Mouse (Mus musculus) c-Kit-positive CD71-positive TER-119-positive erythroid progenitor cells, embryonic 14.5 days (primary cell): Measurements from ENCODE around the gene Afmid.
"Not testable (repeated sequence)": the region's sequence is repeated elsewhere in the genome, so short reads cannot be mapped to it uniquely, and the experiment has no call there.

Experiments used
- DNase-seq: peaks from one replicate; pipeline ENCODE4 v3.0.0-alpha.2; 2013; ENCODE audit warnings: low spot score

Gene Afmid

GRCm38 (mm10) chr11:117794035-117794551 is 31.6 kb upstream of the Afmid start:
- DNase-seq: no peak

- DNase-seq: no peak
Measured at GRCm38 (mm10) chr11:117796954-117797353, 28.8 kb upstream of the Afmid start.

GRCm38 (mm10) chr11:117797511-117798159 is 28.1 kb upstream of the Afmid start, which contains the start of gene 6030468B19Rik:
Gene 6030468B19Rik, plus strand, starts transcription at chr11:117797660.
- peak; percentile 90 for DNase-seq

GRCm38 (mm10) chr11:117798160-117798541 is 27.6 kb upstream of the Afmid start:
- DNase-seq: no peak

GRCm38 (mm10) chr11:117799174-117799573 is 26.6 kb upstream of the Afmid start:
- DNase-seq: no peak

GRCm38 (mm10) chr11:117800038-117800437 is 25.7 kb upstream of the Afmid start:
- DNase-seq: no peak

GRCm38 (mm10) chr11:117801650-117802049 is 24.1 kb upstream of the Afmid start:
- no peak for DNase-seq

- no peak for DNase-seq
Measured at GRCm38 (mm10) chr11:117803166-117803688, 22.5 kb upstream of the Afmid start.

GRCm38 (mm10) chr11:117806781-117807180 is 18.9 kb upstream of the Afmid start:
- DNase-seq: no peak

GRCm38 (mm10) chr11:117809407-117810311 is 16.1 kb upstream of the Afmid start, which contains the start of the genes Gm20708 and Syngr2:
Gene Gm20708, plus strand, starts transcription at chr11:117809668.
Gene Syngr2, plus strand, starts transcription at chr11:117809668.
- peak; percentile 77 for DNase-seq

- DNase-seq: peak; percentile 78
Measured at GRCm38 (mm10) chr11:117810401-117811046, 15.2 kb upstream of the Afmid start.

- DNase-seq: no peak
Measured at GRCm38 (mm10) chr11:117813867-117814266, 11.9 kb upstream of the Afmid start.

GRCm38 (mm10) chr11:117814704-117815366 is 10.9 kb upstream of the Afmid start:
- DNase-seq: no peak

GRCm38 (mm10) chr11:117815850-117816249 is 9.9 kb upstream of the Afmid start:
- not testable (repeated sequence) for DNase-seq

- no peak for DNase-seq
Measured at GRCm38 (mm10) chr11:117816389-117816996, 9.2 kb upstream of the Afmid start.

- DNase-seq: no peak
Measured at GRCm38 (mm10) chr11:117819095-117819494, 6.6 kb upstream of the Afmid start.

- DNase-seq: no peak
Measured at GRCm38 (mm10) chr11:117820173-117820572, 5.6 kb upstream of the Afmid start.

GRCm38 (mm10) chr11:117821868-117822267 is 3.9 kb upstream of the Afmid start:
- DNase-seq: no peak

- DNase-seq: no peak
Measured at GRCm38 (mm10) chr11:117822728-117823241, 2.9 kb upstream of the Afmid start.

GRCm38 (mm10) chr11:117823411-117823810 is 2.3 kb upstream of the Afmid start:
- DNase-seq: no peak
